Mouse (Mus musculus): Measurements from ENCODE around the gene St6gal1. TPM values are rescaled to one million over a fixed set of nuclear protein-coding genes. Genes with fewer than 3 reads are reported as not detected.

The St6gal1 gene
- polyA plus RNA-seq, 1 experiment from 2014 or later, result 21.5 TPM

DNA sequence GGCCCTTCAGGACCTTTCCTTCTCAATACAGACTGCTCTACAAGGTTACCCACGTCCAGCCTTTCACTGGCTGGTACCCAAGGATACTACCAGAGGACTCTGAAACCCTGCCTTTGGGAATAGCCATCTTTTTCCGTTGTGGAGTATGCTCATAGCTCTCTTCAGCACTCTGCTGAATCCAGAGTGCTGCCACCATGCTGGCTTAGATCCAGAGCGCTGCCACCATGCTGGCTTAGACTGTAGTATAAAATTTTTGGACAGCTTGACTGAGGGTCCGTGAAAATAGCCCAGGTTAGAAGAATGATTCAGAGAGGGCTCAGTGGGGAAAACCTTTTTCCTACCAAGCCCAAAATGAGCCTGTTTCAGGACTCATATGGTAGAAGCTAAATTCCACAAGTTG lies 42.4 kb downstream of the St6gal1 start:
- H3K36me3 ChIP-seq, result peaks cover 29% of the 10 kb centered on the region
- no peak overlapping the region for H3K4me3 ChIP-seq (replicated peaks)
- H3K27me3 ChIP-seq, result no peaks in the 10 kb centered on the region
- no peak overlapping the region for H3K4me2 ChIP-seq
- no peak for ATAC-seq (ENCODE audit: insufficient number of reproducible peaks, insufficient read depth, low FRiP score, low TSS enrichment, low read depth)
- peaks cover 46% of the 10 kb centered on the region for H3K4me1 ChIP-seq (replicated peaks)
- 83% methylated on average over 4 of the region's 4 CpGs for WGBS
- H3K9ac ChIP-seq (replicated peaks), result no peak overlapping the region
- no peaks in the 10 kb centered on the region for H3K9me3 ChIP-seq
- no peak overlapping the region for H3K27ac ChIP-seq

DNA sequence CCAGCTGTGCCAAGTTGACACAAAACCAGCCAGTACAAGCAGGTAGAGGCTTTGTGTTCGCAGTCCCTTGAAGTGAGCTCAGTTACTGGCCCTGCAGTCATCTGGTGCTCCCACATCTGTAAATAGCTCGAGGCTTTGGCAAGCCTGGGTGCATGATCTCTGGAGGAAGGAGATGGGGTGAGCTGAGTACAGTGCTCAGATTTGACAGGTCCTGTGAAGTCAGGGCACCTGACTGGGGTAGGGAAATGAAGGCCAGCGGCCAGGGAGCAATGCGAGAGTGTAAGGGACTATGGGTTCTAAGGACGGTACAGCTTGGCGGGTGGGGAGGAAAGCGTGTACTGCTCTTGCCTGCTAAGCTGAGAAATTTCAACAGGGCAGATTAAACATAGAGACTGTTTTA lies 43.7 kb downstream of the St6gal1 start:
- WGBS, result 83% methylated on average over 7 of the region's 7 CpGs
- Histone ChIP-seq H3K9me3 (no peaks in the 10 kb centered on the region), H3K36me3 (peaks cover 29% of the 10 kb centered on the region), H3K4me3 (replicated peaks) (no peak overlapping the region), H3K27ac (no peak overlapping the region), H3K27me3 (no peaks in the 10 kb centered on the region), H3K4me1 (replicated peaks) (peaks cover 45% of the 10 kb centered on the region), H3K9ac (replicated peaks) (no peak overlapping the region), H3K4me2 (no peak overlapping the region)
- ATAC-seq (ENCODE audit: insufficient number of reproducible peaks, insufficient read depth, low FRiP score, low TSS enrichment, low read depth), result no peak

DNA sequence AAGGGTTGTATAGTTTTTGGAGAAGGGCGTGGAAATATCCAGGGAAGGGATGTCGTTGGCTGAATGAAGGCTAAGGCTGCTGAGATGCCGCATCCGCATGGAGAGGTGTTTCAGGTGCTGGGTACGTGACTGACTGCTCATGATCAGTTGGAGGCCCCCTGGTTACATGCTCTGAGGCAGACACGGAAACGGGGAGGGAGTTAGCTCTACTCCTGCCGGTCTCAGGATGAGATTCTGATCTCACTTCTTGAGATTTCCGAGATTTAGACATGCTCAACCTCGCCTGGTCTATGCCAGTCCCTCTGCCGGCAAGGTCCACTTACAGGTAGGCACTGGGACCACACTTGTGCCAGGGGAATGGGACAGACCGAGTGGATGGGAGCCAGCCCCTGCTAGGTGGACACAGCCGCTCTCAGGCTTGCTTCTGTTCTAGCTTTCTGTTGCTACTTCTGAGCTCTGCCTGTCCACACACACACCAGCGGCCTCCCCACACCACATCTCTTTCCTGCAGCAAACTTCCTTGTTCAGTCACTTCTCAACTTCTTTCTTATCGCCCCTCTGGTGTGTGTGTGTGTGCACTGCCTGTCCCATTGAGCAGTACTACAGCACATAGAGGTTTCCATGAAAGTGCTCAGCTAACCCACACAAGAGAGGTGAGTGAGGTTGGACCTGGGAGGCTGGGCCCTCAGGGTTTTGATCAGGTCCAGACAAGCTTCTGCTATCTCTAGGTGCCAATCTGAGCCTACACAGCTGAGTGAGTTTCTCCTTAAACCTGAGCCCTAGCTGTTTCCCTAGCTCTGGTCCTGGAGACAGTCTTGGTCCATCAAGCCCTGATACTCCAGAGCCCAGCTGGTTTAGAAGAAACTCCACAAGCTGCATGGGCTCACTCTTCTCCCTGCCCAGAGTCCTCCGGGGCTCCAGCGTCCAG lies 44.8 kb downstream of the St6gal1 start:
- Histone ChIP-seq H3K36me3 (peaks cover 22% of the 10 kb centered on the region), H3K4me2 (no peak overlapping the region), H3K27ac (peak overlapping the region; percentile 84), H3K9ac (replicated peaks) (no peak overlapping the region), H3K9me3 (no peaks in the 10 kb centered on the region), H3K27me3 (no peaks in the 10 kb centered on the region), H3K4me3 (replicated peaks) (no peak overlapping the region), H3K4me1 (replicated peaks) (peaks cover 45% of the 10 kb centered on the region)
- no peak for ATAC-seq (ENCODE audit: insufficient number of reproducible peaks, insufficient read depth, low FRiP score, low TSS enrichment, low read depth)
- 77% methylated on average over 17 of the region's 17 CpGs for WGBS

DNA sequence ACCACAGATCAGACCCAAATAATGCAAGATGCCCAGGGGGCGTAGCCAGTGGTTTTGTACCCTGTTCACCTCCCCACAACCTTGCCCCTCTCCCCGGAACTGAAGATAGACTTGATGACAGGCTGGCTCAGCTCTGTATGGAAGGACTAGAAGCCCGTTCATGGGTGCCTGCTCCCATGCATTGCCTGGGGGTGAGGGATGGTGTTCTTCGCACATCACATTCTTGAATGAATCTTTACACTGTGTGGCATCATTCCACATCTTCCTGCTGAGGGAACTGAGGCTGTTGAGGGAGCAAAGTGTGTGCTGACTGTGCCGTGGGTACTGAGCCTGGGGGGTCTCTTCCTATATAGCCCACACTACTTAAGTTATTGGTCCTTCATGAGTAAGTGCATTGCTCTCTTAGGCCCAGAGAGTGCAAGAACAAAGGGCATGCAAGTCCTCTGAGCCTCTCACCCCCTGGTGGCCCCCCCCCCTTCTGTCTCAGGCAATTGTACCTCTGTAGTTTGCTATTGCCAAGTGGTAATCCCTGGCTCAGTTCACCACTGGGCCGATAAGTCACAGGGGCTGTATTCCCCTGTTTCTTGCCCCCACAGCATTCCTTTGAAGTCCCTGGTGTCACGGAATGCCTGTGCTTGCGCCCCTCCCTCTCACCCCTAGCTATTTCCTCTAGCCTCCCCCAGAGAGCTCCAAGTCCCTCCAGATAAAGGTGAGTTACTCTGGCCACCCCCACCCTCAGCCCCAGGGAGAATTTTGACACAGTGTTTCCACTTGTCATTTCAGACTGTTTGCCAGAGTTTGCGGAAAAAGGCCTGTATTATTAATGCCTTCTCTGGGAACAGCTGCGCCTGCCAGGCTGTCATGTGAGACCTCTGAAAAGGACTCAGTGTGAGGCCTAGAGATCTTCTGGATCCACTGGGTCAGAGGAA lies 45.7 kb downstream of the St6gal1 start:
- no peak overlapping the region; the same call in 1 of the 2 replicates for H3K9ac ChIP-seq (replicated peaks)
- H3K27me3 ChIP-seq, result no peaks in the 10 kb centered on the region
- WGBS, result 17% methylated on average over 10 of the region's 10 CpGs
- peak overlapping the region; percentile 84 for H3K27ac ChIP-seq
- H3K4me2 ChIP-seq, result peak overlapping the region; percentile 4
- no peak overlapping the region for H3K4me3 ChIP-seq (replicated peaks)
- ATAC-seq (ENCODE audit: insufficient number of reproducible peaks, insufficient read depth, low FRiP score, low TSS enrichment, low read depth), result peak; percentile 82
- peaks cover 45% of the 10 kb centered on the region for H3K4me1 ChIP-seq (replicated peaks)
- H3K9me3 ChIP-seq, result no peaks in the 10 kb centered on the region
- peaks cover 18% of the 10 kb centered on the region; the same call in 1 of the 2 replicates for H3K36me3 ChIP-seq

DNA sequence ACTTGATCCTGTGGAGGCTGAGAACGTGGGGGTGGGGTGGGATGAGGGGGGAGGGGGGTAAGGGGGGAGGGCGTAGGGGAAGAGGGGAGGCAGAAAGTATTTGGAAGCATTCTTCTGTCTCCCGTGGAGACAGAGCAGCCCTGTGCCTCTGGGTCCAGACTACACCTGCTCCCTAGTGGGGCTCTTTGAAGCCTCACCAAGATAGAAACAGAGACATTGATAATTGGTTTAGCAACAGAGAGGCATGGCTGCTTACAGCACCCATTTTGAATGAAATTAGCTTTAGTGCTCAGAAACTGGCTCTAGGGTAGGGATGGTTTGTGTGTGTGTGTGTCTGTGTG lies 46.3 kb downstream of the St6gal1 start:
- H3K4me3 ChIP-seq (replicated peaks), result no peak overlapping the region
- H3K4me2 ChIP-seq, result no peak overlapping the region
- peaks cover 45% of the 10 kb centered on the region for H3K4me1 ChIP-seq (replicated peaks)
- peak; percentile 52; the same call in 1 of the 2 replicates for ATAC-seq (ENCODE audit: insufficient number of reproducible peaks, insufficient read depth, low FRiP score, low TSS enrichment, low read depth)
- no peak overlapping the region for H3K9ac ChIP-seq (replicated peaks)
- H3K9me3 ChIP-seq, result no peaks in the 10 kb centered on the region
- WGBS, result 4% methylated on average over 3 of the region's 3 CpGs
- H3K27me3 ChIP-seq, result no peaks in the 10 kb centered on the region
- H3K36me3 ChIP-seq, result peaks cover 12% of the 10 kb centered on the region; the same call in 1 of the 2 replicates
- H3K27ac ChIP-seq, result peak overlapping the region; percentile 84; the same call in 1 of the 2 replicates

DNA sequence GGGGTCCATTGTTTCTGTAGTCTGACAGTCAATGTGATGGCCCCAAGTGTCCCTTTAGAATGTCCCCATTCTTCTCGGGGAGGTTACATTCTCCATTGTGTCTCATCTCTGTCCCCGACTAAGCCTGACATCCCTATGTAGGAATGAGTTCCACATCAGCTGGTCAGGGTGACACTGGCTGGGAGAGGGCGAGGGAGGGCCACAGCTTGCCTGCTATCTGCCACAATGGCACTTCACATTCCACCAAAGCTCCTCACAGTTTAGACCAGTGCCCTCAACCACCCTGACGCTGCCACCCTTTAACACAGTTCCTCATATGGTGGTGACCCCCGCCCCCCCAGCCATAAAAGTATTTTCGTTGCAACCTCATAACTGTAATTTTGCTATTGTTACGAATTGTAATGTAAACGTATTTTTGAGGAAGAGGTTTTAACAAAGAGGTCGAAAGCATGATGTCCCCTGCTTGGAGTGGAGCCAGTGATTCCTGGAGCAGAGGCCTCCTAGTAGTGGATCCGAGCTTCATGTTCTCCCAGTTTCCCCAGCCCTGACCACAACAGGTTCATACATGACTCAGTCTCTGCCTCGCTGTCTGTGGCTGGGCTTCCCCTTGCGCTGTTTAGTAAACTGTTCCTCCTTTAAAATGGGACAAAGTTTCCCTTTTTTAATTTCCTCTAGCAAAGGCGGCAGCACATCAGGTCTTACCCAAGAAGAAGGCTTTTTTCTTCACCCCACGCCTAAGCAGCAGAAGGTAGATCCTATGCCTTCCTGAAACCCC lies 47.4 kb downstream of the St6gal1 start:
- no peak overlapping the region; the same call in 1 of the 2 replicates for H3K27ac ChIP-seq
- H3K36me3 ChIP-seq, result peaks cover 3% of the 10 kb centered on the region; the same call in 1 of the 2 replicates
- no peak overlapping the region for H3K9ac ChIP-seq (replicated peaks)
- H3K4me1 ChIP-seq (replicated peaks), result peaks cover 45% of the 10 kb centered on the region
- no peaks in the 10 kb centered on the region for H3K27me3 ChIP-seq
- no peak for ATAC-seq (ENCODE audit: insufficient number of reproducible peaks, insufficient read depth, low FRiP score, low TSS enrichment, low read depth)
- no peak overlapping the region for H3K4me3 ChIP-seq (replicated peaks)
- H3K4me2 ChIP-seq, result no peak overlapping the region
- no peaks in the 10 kb centered on the region for H3K9me3 ChIP-seq
- 81% methylated on average over 14 of the region's 14 CpGs for whole genome bisulfite sequencing

DNA sequence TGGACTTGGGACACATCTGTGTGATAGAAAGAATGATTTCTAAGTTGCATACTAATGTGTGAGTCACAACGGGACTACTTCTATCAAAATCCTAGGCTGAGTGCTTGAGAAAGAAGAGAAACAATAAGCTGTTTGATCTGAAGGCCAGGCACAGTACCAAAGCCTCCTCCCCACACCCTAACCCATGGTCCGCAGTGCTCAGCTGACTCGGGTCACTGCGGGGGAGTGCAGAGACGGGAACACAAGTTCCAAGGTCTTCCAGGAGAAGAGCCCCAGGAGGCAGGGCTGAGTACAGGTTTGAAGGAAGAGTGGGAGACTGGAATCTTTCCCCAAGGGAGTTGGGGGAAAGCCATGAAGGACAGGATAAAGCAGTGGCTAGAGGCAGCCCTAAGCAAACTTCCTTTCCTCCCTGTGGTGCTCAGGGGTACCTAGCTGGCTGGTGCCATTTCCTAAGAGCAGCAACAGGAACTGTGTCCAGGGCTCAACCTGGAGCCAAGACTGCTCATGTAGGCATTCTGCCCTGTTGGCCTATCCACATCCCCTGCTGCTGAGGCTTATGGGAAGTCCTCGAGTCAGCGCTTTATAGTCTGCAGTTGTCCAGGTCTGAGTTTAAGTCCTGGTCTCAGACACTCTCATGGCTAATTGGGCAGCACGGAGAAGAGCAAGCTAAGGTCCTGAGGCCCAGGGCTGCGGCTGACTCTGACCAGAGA lies 48.1 kb downstream of the St6gal1 start:
- H3K36me3 ChIP-seq, result peaks cover 3% of the 10 kb centered on the region; the same call in 1 of the 2 replicates
- no peaks in the 10 kb centered on the region for H3K9me3 ChIP-seq
- no peak overlapping the region for H3K4me3 ChIP-seq (replicated peaks)
- 71% methylated on average over 9 of the region's 9 CpGs for WGBS
- H3K4me2 ChIP-seq, result no peak overlapping the region
- no peak overlapping the region; the same call in 1 of the 2 replicates for H3K27ac ChIP-seq
- peaks cover 45% of the 10 kb centered on the region for H3K4me1 ChIP-seq (replicated peaks)
- no peaks in the 10 kb centered on the region for H3K27me3 ChIP-seq
- no peak for ATAC-seq (ENCODE audit: insufficient number of reproducible peaks, insufficient read depth, low FRiP score, low TSS enrichment, low read depth)
- H3K9ac ChIP-seq (replicated peaks), result no peak overlapping the region

DNA sequence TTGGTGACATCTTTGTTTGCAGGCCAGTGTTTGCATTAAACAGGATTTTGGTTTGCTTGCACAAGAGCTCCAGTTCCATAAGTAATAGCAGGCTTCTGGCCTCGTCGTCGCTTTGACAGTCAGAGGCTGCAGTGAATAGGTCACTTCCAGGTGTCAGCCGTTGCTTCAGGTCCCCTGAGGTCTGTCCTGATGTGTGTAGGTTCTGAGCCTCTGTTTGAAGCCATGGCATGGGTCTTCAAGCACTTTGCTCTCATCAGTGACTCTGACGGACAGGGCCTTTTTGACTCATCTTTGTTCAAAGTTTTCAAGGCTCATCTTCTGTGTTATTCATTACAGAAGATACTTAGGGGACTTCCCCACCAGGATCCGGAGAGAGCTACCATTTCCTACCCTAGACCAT lies 49.5 kb downstream of the St6gal1 start:
- Histone ChIP-seq H3K4me3 (replicated peaks) (no peak overlapping the region), H3K9ac (replicated peaks) (no peak overlapping the region), H3K4me1 (replicated peaks) (peaks cover 40% of the 10 kb centered on the region), H3K27ac (no peak overlapping the region), H3K4me2 (no peak overlapping the region), H3K9me3 (no peaks in the 10 kb centered on the region), H3K36me3 (no peaks in the 10 kb centered on the region), H3K27me3 (no peaks in the 10 kb centered on the region)
- ATAC-seq (ENCODE audit: insufficient number of reproducible peaks, insufficient read depth, low FRiP score, low TSS enrichment, low read depth), result no peak
- WGBS, result 72% methylated on average over 6 of the region's 6 CpGs

DNA sequence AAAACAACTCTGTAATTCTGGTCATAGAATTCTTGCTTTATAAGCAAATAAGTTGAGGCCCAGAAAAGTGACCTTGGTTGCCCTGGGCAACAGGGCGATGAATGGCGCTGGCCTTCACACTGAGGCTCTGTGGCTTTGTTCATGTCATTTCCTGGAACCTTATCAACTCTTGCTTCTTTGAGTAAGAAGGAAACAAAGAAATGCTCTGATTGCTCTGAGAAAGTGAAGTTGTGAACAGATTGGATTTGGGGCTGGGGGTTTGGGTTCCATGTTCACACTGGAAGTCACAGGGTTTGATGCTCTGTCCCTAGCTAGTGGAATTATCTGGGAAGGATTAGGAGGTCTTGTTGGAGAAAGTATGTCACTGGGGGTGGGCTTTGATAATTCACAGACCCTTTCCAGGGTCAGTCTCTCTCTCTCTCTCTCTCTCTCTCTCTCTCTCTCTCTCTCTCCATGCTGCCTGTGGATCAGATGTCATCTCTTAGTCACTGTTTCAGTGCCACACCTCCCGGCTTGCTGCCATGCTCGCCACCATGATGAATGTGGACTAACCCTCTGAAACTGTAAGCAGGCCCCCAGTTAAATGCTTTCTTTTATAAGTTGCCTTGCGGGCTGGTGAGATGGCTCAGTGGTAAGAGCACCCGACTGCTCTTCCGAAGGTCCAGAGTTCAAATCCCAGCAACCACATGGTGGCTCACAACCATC lies 50.2 kb downstream of the St6gal1 start:
- Histone ChIP-seq H3K27me3 (no peaks in the 10 kb centered on the region), H3K4me1 (replicated peaks) (peaks cover 33% of the 10 kb centered on the region), H3K9me3 (no peaks in the 10 kb centered on the region), H3K36me3 (no peaks in the 10 kb centered on the region), H3K27ac (no peak overlapping the region), H3K4me2 (no peak overlapping the region), H3K9ac (replicated peaks) (no peak overlapping the region), H3K4me3 (replicated peaks) (no peak overlapping the region)
- no peak for ATAC-seq (ENCODE audit: insufficient number of reproducible peaks, insufficient read depth, low FRiP score, low TSS enrichment, low read depth)
- WGBS, result 87% methylated on average over 7 of the region's 7 CpGs

DNA sequence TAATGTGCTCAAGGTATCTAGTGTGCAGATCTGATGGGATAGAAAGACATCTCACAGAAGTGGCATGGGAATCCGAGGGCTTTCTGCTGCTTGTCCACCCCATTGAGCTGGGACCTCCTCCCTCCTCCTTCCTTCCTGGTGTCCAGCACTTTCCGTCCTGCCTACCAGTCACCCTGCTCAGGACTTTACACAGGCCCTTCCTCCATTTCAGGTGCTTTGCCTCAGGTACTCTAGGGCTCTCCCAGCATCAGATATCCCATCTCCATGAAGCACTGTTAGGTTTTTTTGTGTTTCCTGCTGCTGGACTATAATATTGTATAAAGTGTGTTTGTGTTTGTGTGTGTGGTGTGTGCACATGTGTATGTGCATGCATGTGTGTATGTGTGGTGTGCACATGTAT lies 51.1 kb downstream of the St6gal1 start:
- ATAC-seq (ENCODE audit: insufficient number of reproducible peaks, insufficient read depth, low FRiP score, low TSS enrichment, low read depth), result no peak
- WGBS, result 93% methylated on average over 2 of the region's 2 CpGs
- Histone ChIP-seq H3K9me3 (no peaks in the 10 kb centered on the region), H3K4me1 (replicated peaks) (peaks cover 28% of the 10 kb centered on the region), H3K4me2 (no peak overlapping the region), H3K4me3 (replicated peaks) (no peak overlapping the region), H3K9ac (replicated peaks) (no peak overlapping the region), H3K27me3 (no peaks in the 10 kb centered on the region), H3K36me3 (no peaks in the 10 kb centered on the region), H3K27ac (no peak overlapping the region)
